Mouse (Mus musculus) mouse embryonic stem cell (cell line): ENCODE measurements around the gene Srp14.

Experiments
- in situ Hi-C, 2 experiments: fragments of 300-500 bp; cut with MboI; formaldehyde crosslinking; loops; 1 replicate in 1 of 2; 3 replicates in 1 of 2; pipeline ENCODE4 v1.14.3; 2019 to 2020; ENCODE audit warnings: low sequenced_read_pairs in 2 of 2, low pct_unique_long_range_greater_than_20kb in 1 of 2, mixed read lengths in 1 of 2; ENCODE audit not compliant: unreplicated experiment in 1 of 2

Gene Srp14

GRCm38 (mm10) chr2:118457029-118457428 lies 22.5 kb downstream of the Srp14 start:
- in situ Hi-C loops = no loop called here

GRCm38 (mm10) chr2:118451056-118451455 lies 28.5 kb downstream of the Srp14 start:
- in situ Hi-C loops = no loop called here

GRCm38 (mm10) chr2:118448181-118448580 lies 31.3 kb downstream of the Srp14 start:
- in situ Hi-C loops = no loop called here

GRCm38 (mm10) chr2:118445696-118446674 lies 33.5 kb downstream of the Srp14 start:
- in situ Hi-C loops = no loop called here

GRCm38 (mm10) chr2:118442723-118443122 lies 36.8 kb downstream of the Srp14 start:
- in situ Hi-C loops = no loop called here

DNA sequence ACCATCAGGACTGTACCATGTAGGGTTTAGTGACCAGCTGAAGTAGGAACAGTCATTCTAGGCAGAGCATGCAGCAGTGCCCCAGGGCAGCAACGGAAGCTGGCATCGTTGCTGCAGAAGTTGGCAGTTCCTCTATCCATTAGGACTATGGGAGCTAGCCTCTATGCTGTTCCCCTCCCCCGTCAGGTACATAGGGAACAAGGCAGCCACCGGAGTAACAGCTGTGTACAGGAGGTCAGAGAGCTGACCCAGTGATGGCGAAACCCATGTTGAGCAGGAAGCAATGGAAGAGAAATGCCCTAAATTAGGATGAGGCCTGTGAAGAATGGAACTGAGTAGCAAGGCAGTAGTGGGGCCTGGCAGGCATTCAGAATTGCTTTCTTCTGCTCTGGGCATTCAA lies 37.3 kb downstream of the Srp14 start:
- in situ Hi-C loops = no loop called here

DNA sequence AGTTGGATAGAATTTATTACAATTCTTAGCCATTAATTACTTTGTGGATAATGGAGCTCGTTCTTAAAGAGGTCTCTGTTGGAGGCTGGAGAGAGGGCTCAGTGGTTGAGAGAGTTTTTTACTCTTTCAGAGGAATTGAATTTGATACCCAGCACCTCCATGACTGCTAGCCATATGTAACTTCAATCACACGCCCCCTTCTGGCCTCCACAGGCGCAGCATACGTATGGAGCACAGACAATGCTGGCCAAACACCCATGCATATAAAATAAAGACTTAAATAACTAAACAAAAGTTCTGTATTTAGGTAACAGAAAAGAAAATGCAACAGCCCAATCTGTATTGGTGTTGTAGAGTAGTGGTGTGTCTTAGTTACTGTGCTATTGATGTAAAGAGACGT lies 47.9 kb downstream of the Srp14 start:
- in situ Hi-C loops = loop anchor here in 1 of 2 experiments (5.0 kb wide), 1 partner anchor 611 kb away; no protein-coding TSS in a partner anchor

- in situ Hi-C loops = loop anchor here in 1 of 2 experiments (5.0 kb wide), 1 partner anchor 612 kb away; no protein-coding TSS in a partner anchor
These were observed 48.9 kb downstream of the Srp14 start for GRCm38 (mm10) chr2:118430630-118431029.

DNA sequence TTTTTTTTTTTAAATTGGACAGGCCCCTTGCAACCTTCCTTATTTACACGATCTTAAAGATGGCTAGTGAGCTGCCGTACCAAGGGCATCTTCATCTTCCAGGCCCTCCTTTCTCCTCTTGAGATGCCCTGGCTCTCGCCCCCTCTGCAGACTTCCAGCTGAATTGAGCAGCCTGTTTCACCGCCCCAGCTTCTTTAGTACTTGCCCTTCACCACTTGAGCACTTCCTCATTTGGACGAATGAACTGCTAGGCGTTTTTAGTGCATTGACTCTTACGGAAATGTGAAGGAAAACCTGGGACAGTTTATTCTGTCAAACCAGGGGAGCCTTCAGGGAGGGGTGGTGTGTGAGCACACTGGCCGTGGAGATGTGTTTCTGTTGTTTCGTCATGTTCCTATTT lies 50.2 kb downstream of the Srp14 start:
- in situ Hi-C loops = no loop called here

GRCm38 (mm10) chr2:118428296-118428695 lies 51.2 kb downstream of the Srp14 start:
- in situ Hi-C loops = no loop called here
